Mouse (Mus musculus) layer of hippocampus, postnatal 14 days (tissue): Measurements from ENCODE around the gene Lrrc52. TPM values are rescaled to one million over a fixed set of nuclear protein-coding genes. Genes with fewer than 3 reads are reported as not detected.

ENCODE experiments used
- DNase-seq, 2 experiments: peaks; one replicate each; pipeline ENCODE4 v3.0.0; 2021 to 2022; ENCODE audit warnings: low spot score in 2 of 2, mixed read lengths in 1 of 2
- total RNA-seq, 2 experiments: library from RNA; stranded (reverse); gene quantifications; 2 replicates each; pipeline ENCODE4 v1.2.3; 2021

Lrrc52 gene
- total RNA-seq, 2 experiments from 2014 or later: not detected

- DNase-seq: no peak
Observed at GRCm38 (mm10) chr1:167436186-167436975, 30.2 kb downstream of the Lrrc52 start.

- no peak for DNase-seq
Observed at GRCm38 (mm10) chr1:167434931-167435330, 31.6 kb downstream of the Lrrc52 start.

- no peak for DNase-seq
Observed at GRCm38 (mm10) chr1:167430976-167431676, 35.5 kb downstream of the Lrrc52 start.

- no peak for DNase-seq
Observed at GRCm38 (mm10) chr1:167426681-167427080, 39.9 kb downstream of the Lrrc52 start.

- no peak for DNase-seq
Observed at GRCm38 (mm10) chr1:167425572-167425971, 41.0 kb downstream of the Lrrc52 start.

GRCm38 (mm10) chr1:167422501-167423240 lies 43.9 kb downstream of the Lrrc52 start:
- DNase-seq: no peak

- peak; percentile 78 to 81 for DNase-seq
Observed at GRCm38 (mm10) chr1:167414846-167415245, 51.7 kb downstream of the Lrrc52 start.

GRCm38 (mm10) chr1:167411991-167412715 lies 54.4 kb downstream of the Lrrc52 start:
- no peak for DNase-seq

GRCm38 (mm10) chr1:167409601-167410000 lies 57.0 kb downstream of the Lrrc52 start:
- DNase-seq: no peak

- DNase-seq: no peak
Observed at GRCm38 (mm10) chr1:167405237-167405636, 61.3 kb downstream of the Lrrc52 start.

Other genes starting within 250 kb of the Lrrc52 start
- gene Uck2, start 181.5 kb downstream of the Lrrc52 start, total RNA-seq: 10 to 100 TPM; 64.2 to 68.1 TPM
- gene Tmco1, start 158.4 kb downstream of the Lrrc52 start, total RNA-seq: 10 to 100 TPM; 43.2 to 48.9 TPM
- 10 to 100 TPM; 19.5 to 22.5 TPM for gene Aldh9a1, start 116.8 kb downstream of the Lrrc52 start, total RNA-seq
- gene Mgst3, start 72.9 kb downstream of the Lrrc52 start, total RNA-seq: 100 to 1,000 TPM; 113 to 115 TPM
- 1 to 10 TPM; 4.7 to 6.3 TPM for gene Rxrg, start 131.6 kb upstream of the Lrrc52 start, total RNA-seq
- 1 to 10 TPM in 1 of 2 experiments, under 1 TPM in 1; 0.31 to 1.3 TPM for gene Lmx1a, start 222.5 kb upstream of the Lrrc52 start, total RNA-seq